Mouse (Mus musculus): ENCODE data around the gene A1cf.

Gene A1cf

DNA sequence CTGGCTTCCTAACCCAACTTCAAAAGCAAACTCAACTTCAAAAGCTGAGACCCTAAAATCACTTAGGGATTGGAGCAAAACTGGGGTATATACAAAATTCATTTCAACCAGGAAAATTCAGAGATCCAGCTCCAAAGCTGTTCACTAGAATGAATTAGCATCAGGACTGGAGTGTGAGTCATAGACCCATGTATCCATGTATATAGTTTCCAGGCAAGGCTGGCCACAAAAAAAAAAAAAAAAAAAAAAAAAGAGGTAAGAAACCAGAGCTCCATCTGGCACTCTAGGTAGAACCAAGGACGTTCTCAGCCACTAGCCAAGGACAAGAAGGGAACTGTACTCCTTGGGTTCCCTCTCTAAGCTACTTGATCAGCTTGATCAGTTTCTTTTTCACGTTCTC is 85.2 kb downstream of the A1cf start:
- DNase-seq (ENCODE audit: low spot score): no peak

DNA sequence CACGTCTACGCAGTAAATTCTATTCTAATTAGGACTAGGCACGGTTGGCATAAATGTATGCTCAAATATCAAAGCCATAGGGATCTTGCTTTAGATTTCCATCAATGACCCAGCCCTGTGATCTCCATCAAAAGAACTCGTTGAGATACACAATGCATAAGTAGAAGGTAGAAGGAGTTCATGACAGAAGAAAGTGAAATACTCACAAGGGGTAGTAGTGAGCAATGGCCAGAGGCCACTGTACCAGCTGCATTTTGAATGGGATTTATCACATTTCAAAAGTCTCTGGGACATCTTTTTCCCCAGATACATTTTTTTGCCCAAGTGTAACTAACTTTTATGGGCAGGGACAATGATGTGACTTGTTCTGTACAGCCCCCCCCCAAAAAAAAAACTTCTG is 85.7 kb downstream of the A1cf start:
- DNase-seq (ENCODE audit: low spot score): no peak

- DNase-seq (ENCODE audit: low spot score): no peak
Observed at GRCm38 (mm10) chr19:31954696-31955095, 86.1 kb downstream of the A1cf start.

GRCm38 (mm10) chr19:31956359-31956758 is 87.8 kb downstream of the A1cf start:
- no peak for DNase-seq (ENCODE audit: low spot score)

DNA sequence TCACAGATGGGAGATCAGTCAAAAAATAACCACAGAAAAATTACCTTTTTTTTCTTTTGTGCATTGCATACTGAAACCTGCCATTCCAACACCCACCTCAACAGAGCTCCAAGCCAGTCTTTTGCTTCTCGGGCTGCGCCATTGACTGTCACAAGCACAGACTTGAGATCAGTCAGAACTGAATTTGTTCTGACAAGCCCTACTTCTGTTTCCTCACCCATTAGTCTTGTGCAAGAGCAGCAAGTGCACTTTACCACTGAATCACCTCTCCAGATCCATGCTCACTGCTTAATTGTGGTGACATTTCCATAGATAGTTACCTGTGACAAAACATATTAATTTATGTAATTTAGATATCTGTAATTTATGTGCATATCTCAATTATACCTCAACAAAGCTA is 91.9 kb downstream of the A1cf start:
- DNase-seq (ENCODE audit: low spot score): no peak

DNA sequence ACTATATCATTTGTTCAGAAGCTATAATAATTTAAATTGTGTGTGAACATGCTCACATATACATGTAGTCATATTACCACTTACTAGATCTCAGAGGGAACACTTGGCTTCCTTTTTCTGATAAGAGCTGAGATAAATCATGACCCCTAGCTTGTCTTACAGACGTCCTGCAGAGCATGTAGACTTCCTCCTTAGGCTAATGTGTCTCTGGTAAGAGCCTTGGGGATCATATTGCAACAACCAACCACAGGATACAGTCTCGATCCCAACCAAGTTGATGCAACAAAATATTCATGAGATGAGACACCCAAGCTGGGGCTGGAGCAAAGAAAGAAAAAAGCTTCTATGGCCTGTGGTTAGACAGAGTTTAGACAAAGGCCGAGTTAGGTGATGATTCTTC is 94.6 kb downstream of the A1cf start:
- no peak for DNase-seq (ENCODE audit: low spot score)

GRCm38 (mm10) chr19:31967933-31968532 is 99.5 kb downstream of the A1cf start:
- DNase-seq (ENCODE audit: low spot score): no peak

GRCm38 (mm10) chr19:31971405-31971804 is 102.8 kb downstream of the A1cf start:
- DNase-seq (ENCODE audit: low spot score): no peak

DNA sequence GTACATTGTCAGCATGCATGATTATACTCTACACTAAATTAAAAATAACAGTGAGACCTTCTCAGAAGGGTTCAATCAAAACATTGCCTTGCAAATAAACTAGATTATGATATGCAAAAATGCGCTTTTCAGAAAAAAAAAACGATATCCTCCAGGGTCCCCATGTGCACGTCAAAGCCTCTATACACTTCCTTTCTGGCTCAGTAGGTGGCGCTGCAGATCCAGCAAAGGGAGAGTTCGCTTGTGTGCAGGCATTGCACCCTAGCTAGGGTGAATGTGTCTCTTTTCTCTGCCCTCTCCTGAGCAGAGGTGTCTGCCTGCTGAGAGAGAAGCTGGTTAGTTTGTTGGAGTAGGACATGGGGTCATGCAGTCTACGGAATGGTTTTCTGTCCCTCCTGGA is 103.4 kb downstream of the A1cf start:
- DNase-seq (ENCODE audit: low spot score): peak; percentile 55

DNA sequence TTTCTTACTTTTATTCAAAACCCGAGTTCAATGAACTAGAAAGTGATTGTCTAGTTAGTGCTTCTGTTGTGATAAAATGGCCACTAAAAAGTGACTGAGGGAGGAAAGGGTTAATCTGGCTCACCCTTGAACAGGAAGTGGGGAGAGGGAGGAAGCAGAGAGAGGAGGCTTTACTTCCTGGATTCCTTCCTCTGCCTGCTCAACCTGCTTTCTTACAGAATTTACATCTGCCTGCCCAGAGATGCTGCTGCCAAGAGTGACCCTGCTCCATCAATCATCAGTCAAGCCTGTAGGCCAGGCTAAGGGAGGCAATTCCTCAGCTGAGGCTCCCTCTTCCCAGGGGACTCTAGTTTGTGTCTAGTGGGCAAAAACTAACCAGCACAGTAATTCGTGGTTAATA is 107.3 kb downstream of the A1cf start:
- no peak for DNase-seq (ENCODE audit: low spot score)

GRCm38 (mm10) chr19:31991057-31991456 is 122.5 kb downstream of the A1cf start:
- no peak for DNase-seq (ENCODE audit: low spot score)

DNA sequence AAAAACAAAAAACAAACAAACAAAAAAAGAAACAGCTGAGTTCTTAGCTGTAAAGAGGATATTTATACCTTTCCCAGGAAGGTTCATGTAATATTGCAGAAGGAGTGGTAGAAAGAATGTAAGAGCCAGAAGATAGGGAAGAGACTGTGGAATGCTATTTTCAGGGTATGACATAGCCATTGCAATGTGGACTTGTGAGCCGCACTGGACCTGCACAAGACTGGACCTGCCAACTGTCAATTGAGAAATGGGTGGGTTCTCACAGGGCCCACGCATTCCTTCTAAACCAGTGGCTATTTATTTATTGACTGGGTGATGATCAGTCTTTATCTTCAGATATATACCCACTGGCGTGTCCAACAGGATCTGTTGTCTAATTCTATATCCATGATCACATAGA is 128.4 kb downstream of the A1cf start:
- DNase-seq (ENCODE audit: low spot score): no peak
